Mouse (Mus musculus): ENCODE measurements around the gene Etv1. TPM values are rescaled to one million over a fixed set of nuclear protein-coding genes. Genes with fewer than 3 reads are reported as not detected.

Gene Etv1
- 19.3 and 39.3 TPM in 2 replicates for polyA plus RNA-seq (2015; fragmentation: Nextera tagmentation; extraction: Ambion mirVana)

GRCm38 (mm10) chr12:38779186-38779777 is at the start of gene Etv1:
Etv1 (plus strand) TSS chr12:38779380.

